Mouse (Mus musculus): Measurements from ENCODE around the gene Adgrg5. TPM values are rescaled to one million over a fixed set of nuclear protein-coding genes. Genes with fewer than 3 reads are reported as not detected.

The Adgrg5 gene
- total RNA-seq, 2 experiments from 2014 or later, result 1.4 to 1.8 TPM

- no peak for ATAC-seq (replicated peaks; ENCODE audit: low FRiP score, low TSS enrichment, poor library complexity, severe bottlenecking)
These were observed 65.1 kb downstream of the Adgrg5 start for GRCm38 (mm10) chr8:94988619-94989018.

GRCm38 (mm10) chr8:94989711-94990110 is 66.2 kb downstream of the Adgrg5 start:
- no peak for ATAC-seq (replicated peaks; ENCODE audit: low FRiP score, low TSS enrichment, poor library complexity, severe bottlenecking)

- no peak for ATAC-seq (replicated peaks; ENCODE audit: low FRiP score, low TSS enrichment, poor library complexity, severe bottlenecking)
These were observed 67.3 kb downstream of the Adgrg5 start for GRCm38 (mm10) chr8:94990598-94991453.

- ATAC-seq (replicated peaks; ENCODE audit: low FRiP score, low TSS enrichment, poor library complexity, severe bottlenecking), result peak; percentile 31; the same call in 1 of the 2 replicates
These were observed 68.0 kb downstream of the Adgrg5 start for GRCm38 (mm10) chr8:94991454-94991994.

GRCm38 (mm10) chr8:94992010-94992409 is 68.5 kb downstream of the Adgrg5 start:
- no peak for ATAC-seq (replicated peaks; ENCODE audit: low FRiP score, low TSS enrichment, poor library complexity, severe bottlenecking)

- no peak for ATAC-seq (replicated peaks; ENCODE audit: low FRiP score, low TSS enrichment, poor library complexity, severe bottlenecking)
These were observed 69.0 kb downstream of the Adgrg5 start for GRCm38 (mm10) chr8:94992534-94992933.

Other genes with a start within 250 kb of the Adgrg5 start
- not detected in 2 replicates for gene Pllp, start 227.4 kb upstream of the Adgrg5 start, total RNA-seq (2014; fragmentation: Nextera tagmentation)
- gene Pllp, start 227.4 kb upstream of the Adgrg5 start, total RNA-seq (2017), result not detected in 2 replicates
- not detected in 2 replicates for gene Ccl22, start 178.1 kb upstream of the Adgrg5 start, total RNA-seq (2014; fragmentation: Nextera tagmentation)
- not detected in 2 replicates for gene Ccl22, start 178.1 kb upstream of the Adgrg5 start, total RNA-seq (2017)
- 0.35 TPM in 1 of 2 replicates, not detected in the other for gene Cx3cl1, start 151.7 kb upstream of the Adgrg5 start, total RNA-seq (2014; fragmentation: Nextera tagmentation)
- not detected in 2 replicates for gene Cx3cl1, start 151.7 kb upstream of the Adgrg5 start, total RNA-seq (2017)
- 1.6 and 2.0 TPM in 2 replicates for gene Ccl17, start 113.2 kb upstream of the Adgrg5 start, total RNA-seq (2014; fragmentation: Nextera tagmentation)
- gene Ccl17, start 113.2 kb upstream of the Adgrg5 start, total RNA-seq (2017), result 5.6 and 6.0 TPM in 2 replicates
- gene Coq9, start 85.4 kb upstream of the Adgrg5 start, total RNA-seq (2014; fragmentation: Nextera tagmentation), result 64.1 and 92.7 TPM in 2 replicates
- gene Coq9, start 85.4 kb upstream of the Adgrg5 start, total RNA-seq (2017), result 46.0 and 49.4 TPM in 2 replicates
- 52.3 and 71.1 TPM in 2 replicates for gene Ciapin1, start 85.3 kb upstream of the Adgrg5 start, total RNA-seq (2014; fragmentation: Nextera tagmentation)
- gene Ciapin1, start 85.3 kb upstream of the Adgrg5 start, total RNA-seq (2017), result 31.6 and 38.2 TPM in 2 replicates
- 62.4 and 91.6 TPM in 2 replicates for gene Polr2c, start 66.2 kb upstream of the Adgrg5 start, total RNA-seq (2014; fragmentation: Nextera tagmentation)
- 49.2 and 93.1 TPM in 2 replicates for gene Polr2c, start 66.2 kb upstream of the Adgrg5 start, total RNA-seq (2017)
- gene Dok4, start 47.4 kb upstream of the Adgrg5 start, total RNA-seq (2014; fragmentation: Nextera tagmentation), result 1.2 TPM in 1 of 2 replicates, not detected in the other
- gene Dok4, start 47.4 kb upstream of the Adgrg5 start, total RNA-seq (2017), result 1.6 TPM in 1 of 2 replicates, not detected in the other
- not detected in 2 replicates for gene Ccdc102a, start 5.6 kb upstream of the Adgrg5 start, total RNA-seq (2014; fragmentation: Nextera tagmentation)
- gene Ccdc102a, start 5.6 kb upstream of the Adgrg5 start, total RNA-seq (2017), result 0.85 and 1.1 TPM in 2 replicates
- gene Adgrg1, start 51.1 kb downstream of the Adgrg5 start, total RNA-seq (2014; fragmentation: Nextera tagmentation), result 150 and 156 TPM in 2 replicates
- 85.4 and 123 TPM in 2 replicates for gene Adgrg1, start 51.1 kb downstream of the Adgrg5 start, total RNA-seq (2017)
- 30.9 and 44.1 TPM in 2 replicates for gene Adgrg3, start 94.0 kb downstream of the Adgrg5 start, total RNA-seq (2014; fragmentation: Nextera tagmentation)
- gene Adgrg3, start 94.0 kb downstream of the Adgrg5 start, total RNA-seq (2017), result 20.4 and 46.4 TPM in 2 replicates
- gene Drc7, start 131.4 kb downstream of the Adgrg5 start, total RNA-seq (2014; fragmentation: Nextera tagmentation), result 0.68 TPM in 1 of 2 replicates, not detected in the other
- gene Drc7, start 131.4 kb downstream of the Adgrg5 start, total RNA-seq (2017), result 0.84 and 2.0 TPM in 2 replicates
- 7.7 and 18.8 TPM in 2 replicates for gene Katnb1, start 157.5 kb downstream of the Adgrg5 start, total RNA-seq (2014; fragmentation: Nextera tagmentation)
- 19.4 and 27.5 TPM in 2 replicates for gene Katnb1, start 157.5 kb downstream of the Adgrg5 start, total RNA-seq (2017)